Mouse (Mus musculus): Measurements from ENCODE around the gene Brk1.

Gene Brk1

GRCm38 (mm10) chr6:113623941-113624751, 19.6 kb downstream of the Brk1 start, which contains the start of gene Vhl:
Gene Vhl, plus strand, starts transcription at chr6:113623959.
- DNase-seq (ENCODE audit: inconsistent age in 2 of 2, low spot score in 1 of 2): peak; percentile 92 to 97

- peak in 1 of 2 experiments; percentile 75 for DNase-seq (ENCODE audit: inconsistent age in 2 of 2, low spot score in 1 of 2)
Measured at GRCm38 (mm10) chr6:113624989-113625770, 20.6 kb downstream of the Brk1 start.

GRCm38 (mm10) chr6:113630322-113630721, 25.8 kb downstream of the Brk1 start:
- DNase-seq (ENCODE audit: inconsistent age in 2 of 2, low spot score in 1 of 2): no peak

- no peak for DNase-seq (ENCODE audit: inconsistent age in 2 of 2, low spot score in 1 of 2)
Measured at GRCm38 (mm10) chr6:113632863-113633262, 28.3 kb downstream of the Brk1 start.

GRCm38 (mm10) chr6:113638302-113639040, 33.9 kb downstream of the Brk1 start, which contains the start of gene Irak2:
Gene Irak2, plus strand, starts transcription at chr6:113638467.
- DNase-seq (ENCODE audit: inconsistent age in 2 of 2, low spot score in 1 of 2): peak; percentile 96 to 99

GRCm38 (mm10) chr6:113639201-113639600, 34.6 kb downstream of the Brk1 start:
- DNase-seq (ENCODE audit: inconsistent age in 2 of 2, low spot score in 1 of 2): no peak

GRCm38 (mm10) chr6:113642605-113643004, 38.0 kb downstream of the Brk1 start:
- peak in 1 of 2 experiments; percentile 33 for DNase-seq (ENCODE audit: inconsistent age in 2 of 2, low spot score in 1 of 2)

GRCm38 (mm10) chr6:113643021-113643420, 38.4 kb downstream of the Brk1 start:
- no peak for DNase-seq (ENCODE audit: inconsistent age in 2 of 2, low spot score in 1 of 2)

- no peak for DNase-seq (ENCODE audit: inconsistent age in 2 of 2, low spot score in 1 of 2)
Measured at GRCm38 (mm10) chr6:113643967-113644366, 39.4 kb downstream of the Brk1 start.

- peak; percentile 71 to 78 for DNase-seq (ENCODE audit: inconsistent age in 2 of 2, low spot score in 1 of 2)
Measured at GRCm38 (mm10) chr6:113644808-113645207, 40.2 kb downstream of the Brk1 start.

GRCm38 (mm10) chr6:113649346-113650196, 45.0 kb downstream of the Brk1 start:
- DNase-seq (ENCODE audit: inconsistent age in 2 of 2, low spot score in 1 of 2): no peak

GRCm38 (mm10) chr6:113650197-113650640, 45.6 kb downstream of the Brk1 start:
- no peak for DNase-seq (ENCODE audit: inconsistent age in 2 of 2, low spot score in 1 of 2)

GRCm38 (mm10) chr6:113651626-113652025, 47.1 kb downstream of the Brk1 start:
- DNase-seq (ENCODE audit: inconsistent age in 2 of 2, low spot score in 1 of 2): no peak

GRCm38 (mm10) chr6:113653551-113653950, 49.0 kb downstream of the Brk1 start:
- no peak for DNase-seq (ENCODE audit: inconsistent age in 2 of 2, low spot score in 1 of 2)

GRCm38 (mm10) chr6:113654102-113654501, 49.5 kb downstream of the Brk1 start:
- DNase-seq (ENCODE audit: inconsistent age in 2 of 2, low spot score in 1 of 2): peak in 1 of 2 experiments; percentile 55

- peak; percentile 89 to 96 for DNase-seq (ENCODE audit: inconsistent age in 2 of 2, low spot score in 1 of 2)
Measured at GRCm38 (mm10) chr6:113654753-113655397, 50.3 kb downstream of the Brk1 start.

GRCm38 (mm10) chr6:113655475-113655874, 50.9 kb downstream of the Brk1 start:
- DNase-seq (ENCODE audit: inconsistent age in 2 of 2, low spot score in 1 of 2): no peak

- DNase-seq (ENCODE audit: inconsistent age in 2 of 2, low spot score in 1 of 2): peak in 1 of 2 experiments; percentile 55
Measured at GRCm38 (mm10) chr6:113656847-113657246, 52.3 kb downstream of the Brk1 start.

GRCm38 (mm10) chr6:113658226-113658625, 53.7 kb downstream of the Brk1 start:
- peak; percentile 34 to 54 for DNase-seq (ENCODE audit: inconsistent age in 2 of 2, low spot score in 1 of 2)

Measured in adrenal gland, adult (tissue).